Mouse (Mus musculus): ENCODE measurements at regions not wholly inside any gene's neighbourhood (a gene's known extent, or its start where the extent isn't known, plus 50 kb on each side); places are given as distances from the start of the nearest gene placed in this dataset.

GRCm38 (mm10) chr17:15183800-15184199, 142.5 kb upstream of the Gm3448 start:
- DNase-seq (ENCODE audit: low spot score) (no peak), ATAC-seq (no peak)
- 80% methylated on average over 6 of the region's 6 CpGs for WGBS
- Histone ChIP-seq H3K4me3 (ENCODE audit: low read length) (no peak overlapping the region), H3K36me3 (ENCODE audit: insufficient read depth, low read length) (no peaks in the 10 kb centered on the region), H3K9me3 (ENCODE audit: low read length) (no peaks in the 10 kb centered on the region), H3K27me3 (ENCODE audit: insufficient read depth, low read length) (no peaks in the 10 kb centered on the region), H3K27ac (no peak overlapping the region), H3K4me1 (ENCODE audit: insufficient read depth, low read length) (peaks cover 4% of the 10 kb centered on the region; the same call in 1 of the 2 replicates), H3K9ac (replicated peaks; ENCODE audit: low read length) (no peak overlapping the region), H3K4me2 (ENCODE audit: low read depth, low read length) (no peak overlapping the region)
- TF ChIP-seq CTCF (IDR thresholded peaks at IDR 0.05; ENCODE audit: low read depth): no peak

- DNase-seq (ENCODE audit: low spot score): peak; percentile 58
Observed at GRCm38 (mm10) chr17:15182105-15182504, 140.8 kb upstream of the Gm3448 start.

GRCm38 (mm10) chr17:15180223-15180860, 139.0 kb upstream of the Gm3448 start:
- H3K36me3 ChIP-seq (ENCODE audit: insufficient read depth, low read length): no peaks in the 10 kb centered on the region

More at GRCm38 (mm10) chr17:15182105-15182504, 140.8 kb upstream of the Gm3448 start:
- Histone ChIP-seq H3K36me3 (ENCODE audit: insufficient read depth, low read length) (no peaks in the 10 kb centered on the region), H3K27ac (no peak overlapping the region), H3K4me3 (ENCODE audit: low read length) (no peak overlapping the region), H3K9ac (replicated peaks; ENCODE audit: low read length) (no peak overlapping the region), H3K4me2 (ENCODE audit: low read depth, low read length) (no peak overlapping the region), H3K4me1 (ENCODE audit: insufficient read depth, low read length) (peaks cover 4% of the 10 kb centered on the region; the same call in 1 of the 2 replicates), H3K27me3 (ENCODE audit: insufficient read depth, low read length) (no peaks in the 10 kb centered on the region), H3K9me3 (ENCODE audit: low read length) (no peaks in the 10 kb centered on the region)
- TF ChIP-seq CTCF (IDR thresholded peaks at IDR 0.05; ENCODE audit: low read depth): no peak
- WGBS: 7% methylated on average over 4 of the region's 4 CpGs
- ATAC-seq: no peak

GRCm38 (mm10) chr17:15179411-15179951, 138.1 kb upstream of the Gm3448 start:
- Histone ChIP-seq H3K4me3 (ENCODE audit: low read length) (no peak overlapping the region), H3K4me2 (ENCODE audit: low read depth, low read length) (no peak overlapping the region), H3K36me3 (ENCODE audit: insufficient read depth, low read length) (no peaks in the 10 kb centered on the region), H3K27me3 (ENCODE audit: insufficient read depth, low read length) (no peaks in the 10 kb centered on the region), H3K27ac (no peak overlapping the region), H3K9me3 (ENCODE audit: low read length) (no peaks in the 10 kb centered on the region), H3K4me1 (ENCODE audit: insufficient read depth, low read length) (peaks cover 4% of the 10 kb centered on the region; the same call in 1 of the 2 replicates), H3K9ac (replicated peaks; ENCODE audit: low read length) (no peak overlapping the region)
- no peak for TF ChIP-seq CTCF (IDR thresholded peaks at IDR 0.05; ENCODE audit: low read depth)
- DNase-seq (ENCODE audit: low spot score) (no peak), ATAC-seq (no peak)
- 53% methylated on average over 4 of the region's 4 CpGs for WGBS

More at GRCm38 (mm10) chr17:15180223-15180860, 139.0 kb upstream of the Gm3448 start:
- H3K9ac ChIP-seq (replicated peaks; ENCODE audit: low read length): no peak overlapping the region
- peaks cover 4% of the 10 kb centered on the region; the same call in 1 of the 2 replicates for H3K4me1 ChIP-seq (ENCODE audit: insufficient read depth, low read length)
- WGBS: 24% methylated on average over 10 of the region's 10 CpGs
- H3K27me3 ChIP-seq (ENCODE audit: insufficient read depth, low read length): no peaks in the 10 kb centered on the region
- no peak overlapping the region for H3K4me3 ChIP-seq (ENCODE audit: low read length)
- H3K27ac ChIP-seq: no peak overlapping the region
- DNase-seq (ENCODE audit: low spot score) (peak; percentile 35), ATAC-seq (peak; percentile 43; the same call in 1 of the 2 replicates)
- TF ChIP-seq CTCF (IDR thresholded peaks at IDR 0.05; ENCODE audit: low read depth): no peak
- H3K9me3 ChIP-seq (ENCODE audit: low read length): no peaks in the 10 kb centered on the region
- H3K4me2 ChIP-seq (ENCODE audit: low read depth, low read length): no peak overlapping the region

GRCm38 (mm10) chr17:15177390-15177789, 136.1 kb upstream of the Gm3448 start:
- no peak overlapping the region for H3K9ac ChIP-seq (replicated peaks; ENCODE audit: low read length)
- no peaks in the 10 kb centered on the region for H3K27me3 ChIP-seq (ENCODE audit: insufficient read depth, low read length)
- no peak overlapping the region for H3K27ac ChIP-seq
- H3K4me1 ChIP-seq (ENCODE audit: insufficient read depth, low read length): peaks cover 4% of the 10 kb centered on the region; the same call in 1 of the 2 replicates
- DNase-seq (ENCODE audit: low spot score) (no peak), ATAC-seq (no peak)
- 86% methylated on average over 3 of the region's 3 CpGs for WGBS
- H3K9me3 ChIP-seq (ENCODE audit: low read length): no peaks in the 10 kb centered on the region
- H3K36me3 ChIP-seq (ENCODE audit: insufficient read depth, low read length): no peaks in the 10 kb centered on the region
- no peak overlapping the region for H3K4me2 ChIP-seq (ENCODE audit: low read depth, low read length)
- no peak overlapping the region for H3K4me3 ChIP-seq (ENCODE audit: low read length)
- TF ChIP-seq CTCF (IDR thresholded peaks at IDR 0.05; ENCODE audit: low read depth): no peak

- no peak for ATAC-seq
- Histone ChIP-seq H3K4me3 (ENCODE audit: low read length) (no peak overlapping the region), H3K9me3 (ENCODE audit: low read length) (no peaks in the 10 kb centered on the region), H3K36me3 (ENCODE audit: insufficient read depth, low read length) (no peaks in the 10 kb centered on the region), H3K4me2 (ENCODE audit: low read depth, low read length) (no peak overlapping the region), H3K27ac (no peak overlapping the region), H3K9ac (replicated peaks; ENCODE audit: low read length) (no peak overlapping the region), H3K4me1 (ENCODE audit: insufficient read depth, low read length) (peaks cover 4% of the 10 kb centered on the region; the same call in 1 of the 2 replicates), H3K27me3 (ENCODE audit: insufficient read depth, low read length) (no peaks in the 10 kb centered on the region)
- 49% methylated on average over 9 of the region's 9 CpGs for WGBS
- TF ChIP-seq CTCF (IDR thresholded peaks at IDR 0.05; ENCODE audit: low read depth): no peak
- DNase-seq (ENCODE audit: low spot score): no peak
Observed at GRCm38 (mm10) chr17:15174354-15174953, 133.1 kb upstream of the Gm3448 start.

All from hindbrain, postnatal 0 days (tissue).